Mouse (Mus musculus) kidney, embryonic 16.5 days (tissue): ENCODE data around the gene Lrwd1. TPM values are rescaled to one million over a fixed set of nuclear protein-coding genes. Genes with fewer than 3 reads are reported as not detected.

Experiments
- ATAC-seq: fragments of 200-750 bp; cut with Nextera tagmentation; 2 replicates; pipeline ENCODE4 v1.8.0; 2017; ENCODE audit warnings: moderate TSS enrichment; ENCODE audit not compliant: low FRiP score, low TSS enrichment
- H3K27ac ChIP-seq: fragments of 300-500 bp; sonication (generic); 2 replicates; pipeline ENCODE4 v1.5.1; 2014; ENCODE audit warnings: low read length
- H3K27me3 ChIP-seq: fragments of 300-500 bp; sonication (generic); 2 replicates; pipeline ENCODE4 v1.6.1; 2014; ENCODE audit warnings: low read length, control low read depth, mixed read lengths; ENCODE audit not compliant: insufficient read depth
- H3K36me3 ChIP-seq: fragments of 300-500 bp; sonication (generic); 2 replicates; pipeline ENCODE4 v1.6.1; 2014; ENCODE audit warnings: low read length, control low read depth, mixed read lengths; ENCODE audit not compliant: insufficient read depth
- H3K4me1 ChIP-seq: fragments of 300-500 bp; sonication (generic); 2 replicates; pipeline ENCODE4 v1.6.1; 2014; ENCODE audit warnings: low read length, control low read depth, mixed read lengths; ENCODE audit not compliant: insufficient read depth
- H3K4me2 ChIP-seq: fragments of 300-500 bp; sonication (generic); replicated peaks from 2 replicates; pipeline ENCODE4 v1.6.1; 2014; ENCODE audit warnings: low read depth, low read length
- H3K4me3 ChIP-seq: fragments of 300-500 bp; sonication (generic); 2 replicates; pipeline ENCODE4 v1.5.1; 2014; ENCODE audit warnings: mild to moderate bottlenecking, low read length
- H3K9ac ChIP-seq: fragments of 300-500 bp; sonication (generic); replicated peaks from 2 replicates; pipeline ENCODE4 v1.6.1; 2014; ENCODE audit warnings: low read length
- H3K9me3 ChIP-seq: fragments of 300-500 bp; sonication (generic); 2 replicates; pipeline ENCODE4 v1.6.1; 2016; ENCODE audit warnings: low read length, control low read depth
- WGBS: fragments of 180-500 bp; shearing (Covaris S2); extraction: QIAGEN DNeasy Blood & Tissue Kit; methylation state at CpG from one replicate; pipeline ENCODE4 v1.1.7; 2014; 5-methylcytosine and 5-hydroxymethylcytosine counted together
- polyA plus RNA-seq: library from polyadenylated mRNA; unstranded; fragments of >200 nt; fragmentation: Nextera tagmentation; extraction: Ambion mirVana; gene quantifications from 2 replicates; pipeline ENCODE4 v1.2.1, GENCODE M21; 2015

Lrwd1 gene
- 39.5 and 40.2 TPM in 2 replicates for polyA plus RNA-seq

GRCm38 (mm10) chr5:136135571-136136291 is at the start of gene Lrwd1, which contains the start of gene Alkbh4:
Gene Lrwd1 (minus strand): TSS chr5:136136074.
Gene Alkbh4 (plus strand): TSS chr5:136136146.
- Histone ChIP-seq H3K36me3 (peaks cover 21% of the 10 kb centered on the region), H3K4me3 (peak within 1 kb of the TSS; percentile 91), H3K4me2 (peak within 1 kb of the TSS; percentile 77), H3K9me3 (no peaks in the 10 kb centered on the region), H3K4me1 (peaks cover 16% of the 10 kb centered on the region), H3K27me3 (no peaks in the 10 kb centered on the region), H3K9ac (peak within 1 kb of the TSS; percentile 84), H3K27ac (peak within 1 kb of the TSS; percentile 77)
- peak; percentile 93 for ATAC-seq
- under 1% methylated on average over 60 of the region's 60 CpGs for WGBS

- Histone ChIP-seq H3K4me3 (no peak overlapping the region), H3K36me3 (peaks cover 65% of the 10 kb centered on the region), H3K4me1 (no peaks in the 10 kb centered on the region), H3K9me3 (no peaks in the 10 kb centered on the region), H3K27ac (no peak overlapping the region), H3K27me3 (no peaks in the 10 kb centered on the region), H3K9ac (no peak overlapping the region), H3K4me2 (no peak overlapping the region)
- 89% methylated on average over 7 of the region's 7 CpGs for WGBS
- no peak for ATAC-seq
Observed at GRCm38 (mm10) chr5:136183766-136184165, 47.9 kb upstream of the Lrwd1 start.

- no peaks in the 10 kb centered on the region for H3K27me3 ChIP-seq
- no peak for ATAC-seq
- H3K4me2 ChIP-seq = no peak overlapping the region
- no peak overlapping the region for H3K4me3 ChIP-seq
- no peaks in the 10 kb centered on the region for H3K4me1 ChIP-seq
- H3K27ac ChIP-seq = no peak overlapping the region
- no peak overlapping the region for H3K9ac ChIP-seq
- WGBS = 94% methylated on average over 4 of the region's 4 CpGs
- H3K9me3 ChIP-seq = no peaks in the 10 kb centered on the region
- H3K36me3 ChIP-seq = peaks cover 66% of the 10 kb centered on the region
Observed at GRCm38 (mm10) chr5:136182830-136183229, 47.0 kb upstream of the Lrwd1 start.

GRCm38 (mm10) chr5:136182049-136182448 is 46.2 kb upstream of the Lrwd1 start:
- Histone ChIP-seq H3K27me3 (no peaks in the 10 kb centered on the region), H3K9me3 (no peaks in the 10 kb centered on the region), H3K4me1 (no peaks in the 10 kb centered on the region), H3K9ac (no peak overlapping the region), H3K4me3 (no peak overlapping the region), H3K27ac (no peak overlapping the region), H3K4me2 (no peak overlapping the region), H3K36me3 (peaks cover 63% of the 10 kb centered on the region)
- ATAC-seq = no peak
- 89% methylated on average over 6 of the region's 6 CpGs for WGBS

GRCm38 (mm10) chr5:136181197-136181596 is 45.3 kb upstream of the Lrwd1 start:
- no peaks in the 10 kb centered on the region for H3K27me3 ChIP-seq
- no peak overlapping the region for H3K27ac ChIP-seq
- ATAC-seq = no peak
- H3K9me3 ChIP-seq = no peaks in the 10 kb centered on the region
- no peak overlapping the region for H3K4me3 ChIP-seq
- no peaks in the 10 kb centered on the region for H3K4me1 ChIP-seq
- H3K4me2 ChIP-seq = no peak overlapping the region
- peaks cover 61% of the 10 kb centered on the region for H3K36me3 ChIP-seq
- WGBS = 92% methylated on average over 6 of the region's 6 CpGs
- H3K9ac ChIP-seq = no peak overlapping the region

- Histone ChIP-seq H3K4me2 (no peak overlapping the region), H3K4me1 (no peaks in the 10 kb centered on the region), H3K9me3 (no peaks in the 10 kb centered on the region), H3K27ac (no peak overlapping the region), H3K27me3 (no peaks in the 10 kb centered on the region), H3K9ac (no peak overlapping the region), H3K4me3 (no peak overlapping the region), H3K36me3 (peaks cover 51% of the 10 kb centered on the region)
- 55% methylated on average over 5 of the region's 5 CpGs for whole genome bisulfite sequencing
- no peak for ATAC-seq
Observed at GRCm38 (mm10) chr5:136179594-136179993, 43.7 kb upstream of the Lrwd1 start.

GRCm38 (mm10) chr5:136173606-136174463 is 38.0 kb upstream of the Lrwd1 start:
- H3K9me3 ChIP-seq = no peaks in the 10 kb centered on the region
- no peaks in the 10 kb centered on the region for H3K27me3 ChIP-seq
- H3K9ac ChIP-seq = no peak overlapping the region
- no peak overlapping the region for H3K4me2 ChIP-seq
- peaks cover 9% of the 10 kb centered on the region for H3K36me3 ChIP-seq
- no peak for ATAC-seq
- no peak overlapping the region for H3K27ac ChIP-seq
- 52% methylated on average over 9 of the region's 9 CpGs for WGBS
- no peak overlapping the region for H3K4me3 ChIP-seq
- H3K4me1 ChIP-seq = peaks cover 14% of the 10 kb centered on the region

GRCm38 (mm10) chr5:136172939-136173338 is 37.1 kb upstream of the Lrwd1 start:
- H3K4me2 ChIP-seq = no peak overlapping the region
- H3K9ac ChIP-seq = no peak overlapping the region
- H3K4me3 ChIP-seq = no peak overlapping the region
- H3K36me3 ChIP-seq = peaks cover 2% of the 10 kb centered on the region; the same call in 1 of the 2 replicates
- H3K9me3 ChIP-seq = peaks cover 1% of the 10 kb centered on the region; the same call in 1 of the 2 replicates
- H3K27ac ChIP-seq = no peak overlapping the region
- ATAC-seq = no peak
- WGBS = 74% methylated on average over 9 of the region's 9 CpGs
- no peaks in the 10 kb centered on the region for H3K27me3 ChIP-seq
- H3K4me1 ChIP-seq = peaks cover 14% of the 10 kb centered on the region

GRCm38 (mm10) chr5:136171363-136172341 is 35.8 kb upstream of the Lrwd1 start:
- peak overlapping the region; percentile 45; the same call in 1 of the 2 replicates for H3K27ac ChIP-seq
- no peaks in the 10 kb centered on the region for H3K27me3 ChIP-seq
- H3K4me1 ChIP-seq = peaks cover 14% of the 10 kb centered on the region
- 30% methylated on average over 17 of the region's 17 CpGs for WGBS
- peaks cover 4% of the 10 kb centered on the region; the same call in 1 of the 2 replicates for H3K9me3 ChIP-seq
- peak overlapping the region; percentile 62 for H3K4me3 ChIP-seq
- H3K36me3 ChIP-seq = no peaks in the 10 kb centered on the region
- H3K9ac ChIP-seq = peak overlapping the region; percentile 72
- ATAC-seq = no peak
- peak overlapping the region; percentile 98 for H3K4me2 ChIP-seq
